Mouse (Mus musculus) heart, embryonic 12.5 days (tissue): ENCODE data around the gene Unc119. TPM values are rescaled to one million over a fixed set of nuclear protein-coding genes. Genes with fewer than 3 reads are reported as not detected.

Experiments used
- ATAC-seq: fragments of 200-750 bp; cut with Nextera tagmentation; 2 replicates; pipeline ENCODE4 v1.8.0; 2017; ENCODE audit warnings: moderate TSS enrichment, moderate library complexity; ENCODE audit not compliant: insufficient number of reproducible peaks, low FRiP score
- H3K27ac ChIP-seq: fragments of 300-500 bp; sonication (generic); 2 replicates; pipeline ENCODE4 v1.5.1; 2016; ENCODE audit warnings: mild to moderate bottlenecking, moderate library complexity; ENCODE audit not compliant: poor library complexity, severe bottlenecking
- H3K27me3 ChIP-seq: fragments of 300-500 bp; sonication (generic); replicated peaks from 2 replicates; pipeline ENCODE4 v1.6.1; 2016; ENCODE audit warnings: mild to moderate bottlenecking, moderate library complexity
- H3K36me3 ChIP-seq: fragments of 300-500 bp; sonication (generic); 2 replicates; pipeline ENCODE4 v1.6.1; 2016; ENCODE audit warnings: mild to moderate bottlenecking, moderate library complexity
- H3K4me1 ChIP-seq: fragments of 300-500 bp; sonication (generic); replicated peaks from 2 replicates; pipeline ENCODE4 v1.6.1; 2016; ENCODE audit warnings: mild to moderate bottlenecking
- H3K4me2 ChIP-seq: fragments of 300-500 bp; sonication (generic); 2 replicates; pipeline ENCODE4 v1.6.1; 2016; ENCODE audit warnings: mild to moderate bottlenecking, moderate library complexity
- H3K4me3 ChIP-seq: fragments of 300-500 bp; sonication (generic); 2 replicates; pipeline ENCODE4 v1.5.1; 2016; ENCODE audit warnings: mild to moderate bottlenecking
- H3K9ac ChIP-seq: fragments of 300-500 bp; sonication (generic); 2 replicates; pipeline ENCODE4 v1.6.1; 2016; ENCODE audit warnings: mild to moderate bottlenecking, moderate library complexity
- H3K9me3 ChIP-seq: fragments of 300-500 bp; sonication (generic); replicated peaks from 2 replicates; pipeline ENCODE4 v1.6.1; 2016; ENCODE audit warnings: mild to moderate bottlenecking, moderate library complexity
- WGBS: fragments of 180-500 bp; shearing (Covaris S2); methylation state at CpG from one replicate; pipeline ENCODE4 v1.1.7; 2016; 5-methylcytosine and 5-hydroxymethylcytosine counted together
- polyA plus RNA-seq: library from polyadenylated mRNA; unstranded; fragments of >200 nt; fragmentation: Nextera tagmentation; extraction: Ambion mirVana; gene quantifications from 2 replicates; pipeline ENCODE4 v1.2.1, GENCODE M21; 2016

Gene Unc119
- polyA plus RNA-seq, 1 experiment from 2014 or later = 45.6 TPM

DNA sequence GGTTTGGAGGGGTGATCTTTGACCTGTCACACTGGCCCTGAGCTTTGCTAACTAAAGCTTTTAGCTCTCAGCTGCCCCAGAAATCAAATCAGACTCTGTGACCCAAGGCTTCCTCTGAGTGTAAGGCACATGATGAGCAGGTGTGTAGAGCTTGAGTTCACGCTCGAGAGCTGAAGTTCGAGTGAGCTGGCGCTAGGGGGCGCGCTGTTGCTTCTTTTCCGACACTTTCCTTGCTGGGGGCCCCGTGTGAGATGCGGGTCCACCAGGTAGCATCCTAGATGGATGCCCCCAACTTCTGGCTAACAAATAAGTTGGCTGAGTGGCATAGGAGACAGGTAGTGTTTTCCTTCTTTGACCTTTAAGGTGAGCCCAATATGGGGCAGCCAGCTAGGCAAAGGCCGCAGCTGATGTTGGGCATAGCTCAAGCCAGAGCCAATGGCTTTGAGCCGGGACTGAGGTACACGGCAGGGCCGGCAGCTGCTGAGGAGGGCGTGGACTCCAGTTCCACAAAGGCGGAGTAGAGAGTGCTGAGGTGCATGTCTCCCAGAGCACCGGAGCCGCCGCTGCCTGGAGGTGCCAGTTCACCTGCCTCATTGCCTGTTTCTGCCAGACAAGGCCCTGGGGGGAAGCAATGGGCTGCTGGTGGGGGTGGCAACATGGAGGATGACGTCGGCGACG is 15.2 kb downstream of the Unc119 start:
- Histone ChIP-seq H3K9me3 (no peaks in the 10 kb centered on the region), H3K4me2 (no peak overlapping the region), H3K4me1 (no peaks in the 10 kb centered on the region), H3K4me3 (no peak overlapping the region), H3K27me3 (peaks cover 32% of the 10 kb centered on the region), H3K27ac (no peak overlapping the region), H3K36me3 (no peaks in the 10 kb centered on the region), H3K9ac (no peak overlapping the region)
- WGBS = 16% methylated on average over 22 of the region's 22 CpGs
- ATAC-seq = no peak

DNA sequence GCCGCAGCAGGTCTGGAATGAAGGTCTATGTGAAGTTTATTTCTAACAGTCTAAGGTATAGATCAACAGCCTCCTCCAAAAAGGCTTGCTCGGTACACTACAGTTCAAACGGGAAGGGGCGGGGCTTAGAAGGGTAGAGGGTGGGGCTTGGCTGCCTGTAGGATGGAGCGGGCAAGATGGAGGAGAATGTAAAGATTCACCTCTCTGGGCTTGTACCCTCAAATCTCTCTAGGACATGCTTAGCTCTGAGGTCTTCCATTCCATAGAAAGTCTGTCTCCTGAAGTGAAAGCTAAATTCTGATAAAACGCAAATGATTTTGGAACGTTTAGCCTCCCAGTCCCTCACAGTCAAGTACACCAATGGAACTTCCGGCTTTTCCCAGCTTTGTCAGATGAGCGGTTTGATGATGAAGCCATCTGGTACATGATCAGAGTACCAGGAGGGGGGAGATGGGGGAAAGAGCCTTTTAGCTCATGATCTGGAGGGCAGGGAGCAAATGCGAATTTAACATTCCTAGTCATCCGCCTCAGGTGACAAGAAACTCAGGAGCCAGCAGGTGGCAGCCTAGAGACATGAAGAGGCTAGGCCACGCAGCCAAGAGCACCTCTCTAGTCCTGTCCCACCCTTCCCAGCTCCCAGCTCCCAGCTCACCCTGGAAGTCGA is 17.0 kb downstream of the Unc119 start:
- Histone ChIP-seq H3K36me3 (no peaks in the 10 kb centered on the region), H3K27ac (no peak overlapping the region), H3K4me3 (peak overlapping the region; percentile 37), H3K9ac (no peak overlapping the region), H3K4me1 (no peaks in the 10 kb centered on the region), H3K27me3 (peaks cover 37% of the 10 kb centered on the region), H3K4me2 (peak overlapping the region; percentile 67), H3K9me3 (no peaks in the 10 kb centered on the region)
- WGBS = 8% methylated on average over 13 of the region's 13 CpGs
- peak; percentile 67 for ATAC-seq

DNA sequence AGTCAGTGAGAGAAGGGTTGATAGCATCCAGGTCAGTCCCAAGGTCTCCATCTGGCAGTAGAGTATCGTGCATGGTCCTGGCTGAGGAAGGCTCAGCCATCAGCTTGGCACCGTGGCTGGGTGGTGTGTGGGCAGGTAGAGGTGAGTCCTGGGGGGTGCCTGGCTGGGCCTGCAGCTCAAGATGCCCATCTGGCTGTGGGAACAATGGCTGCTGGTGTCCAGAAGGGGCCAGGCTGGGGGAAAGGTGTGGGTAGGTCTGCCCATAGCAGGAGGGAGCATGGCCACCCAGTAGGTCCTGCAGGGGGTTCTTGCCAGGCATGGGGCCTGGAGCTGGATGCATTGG is 17.5 kb downstream of the Unc119 start:
- no peak overlapping the region for H3K27ac ChIP-seq
- no peaks in the 10 kb centered on the region for H3K36me3 ChIP-seq
- 60% methylated on average over 2 of the region's 2 CpGs for WGBS
- no peaks in the 10 kb centered on the region for H3K4me1 ChIP-seq
- peaks cover 37% of the 10 kb centered on the region for H3K27me3 ChIP-seq
- ATAC-seq = peak; percentile 8; the same call in 1 of the 2 replicates
- no peak overlapping the region for H3K4me3 ChIP-seq
- no peaks in the 10 kb centered on the region for H3K9me3 ChIP-seq
- no peak overlapping the region for H3K4me2 ChIP-seq
- H3K9ac ChIP-seq = no peak overlapping the region

DNA sequence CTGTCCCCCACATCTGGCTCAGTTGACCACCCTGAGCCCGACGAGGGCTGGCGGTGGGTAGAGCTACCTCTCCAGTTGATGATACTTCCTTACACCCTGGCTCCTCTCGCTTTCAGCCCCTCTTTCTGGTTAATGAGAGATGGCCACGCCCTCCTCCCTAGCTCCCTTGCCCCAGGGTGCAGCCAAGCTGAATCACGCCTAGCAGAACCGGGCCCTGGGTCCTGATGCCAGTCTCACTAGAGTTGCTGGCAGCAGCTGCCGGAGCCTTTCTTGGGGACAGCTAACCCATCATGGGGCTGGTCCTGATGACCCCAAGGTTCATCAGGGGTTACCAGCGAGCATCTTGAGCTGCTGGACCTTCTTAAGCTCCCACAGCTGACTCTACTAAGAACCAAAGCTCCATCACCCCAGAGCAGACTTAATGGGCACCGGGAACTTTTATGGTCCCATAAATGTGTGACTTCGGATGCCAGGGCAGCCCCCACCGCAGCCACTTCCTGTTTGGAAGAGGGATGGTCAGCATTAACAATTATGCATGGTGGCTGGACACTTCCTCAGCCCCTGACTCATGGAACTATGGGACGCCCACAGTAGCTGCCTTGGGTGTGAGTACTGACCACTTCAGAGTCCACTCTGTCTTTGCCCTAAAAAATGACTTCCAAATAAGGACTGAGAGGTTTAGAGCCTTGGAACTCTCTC is 20.2 kb downstream of the Unc119 start:
- Histone ChIP-seq H3K4me1 (no peaks in the 10 kb centered on the region), H3K36me3 (no peaks in the 10 kb centered on the region), H3K27ac (no peak overlapping the region), H3K4me3 (no peak overlapping the region), H3K27me3 (peaks cover 35% of the 10 kb centered on the region), H3K9me3 (no peaks in the 10 kb centered on the region), H3K4me2 (no peak overlapping the region), H3K9ac (no peak overlapping the region)
- no peak for ATAC-seq
- 75% methylated on average over 13 of the region's 13 CpGs for WGBS

DNA sequence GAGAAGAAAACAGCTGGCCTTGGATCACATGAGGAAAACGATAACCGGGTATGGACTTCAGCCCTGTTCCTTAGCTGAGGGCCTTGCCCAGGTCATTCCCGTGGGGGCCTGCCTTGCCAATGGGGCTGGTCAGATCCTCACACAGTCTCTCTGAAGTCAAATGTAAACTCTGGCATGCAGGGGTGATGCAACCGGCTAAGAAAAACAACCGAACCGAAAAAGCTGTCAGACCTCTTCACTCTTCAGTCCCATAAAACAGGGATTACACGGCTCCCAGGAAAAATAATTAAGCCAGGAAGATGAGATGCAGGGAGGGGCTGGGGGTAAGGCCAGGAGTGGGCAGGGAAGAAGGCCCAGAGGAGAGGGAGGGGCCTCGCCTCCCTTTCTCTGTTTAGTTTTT is 20.8 kb downstream of the Unc119 start:
- Histone ChIP-seq H3K4me1 (no peaks in the 10 kb centered on the region), H3K4me3 (no peak overlapping the region), H3K27me3 (peaks cover 30% of the 10 kb centered on the region; the same call in 1 of the 2 replicates), H3K27ac (no peak overlapping the region), H3K36me3 (no peaks in the 10 kb centered on the region), H3K4me2 (no peak overlapping the region), H3K9ac (no peak overlapping the region), H3K9me3 (no peaks in the 10 kb centered on the region)
- 53% methylated on average over 8 of the region's 8 CpGs for WGBS
- no peak for ATAC-seq

DNA sequence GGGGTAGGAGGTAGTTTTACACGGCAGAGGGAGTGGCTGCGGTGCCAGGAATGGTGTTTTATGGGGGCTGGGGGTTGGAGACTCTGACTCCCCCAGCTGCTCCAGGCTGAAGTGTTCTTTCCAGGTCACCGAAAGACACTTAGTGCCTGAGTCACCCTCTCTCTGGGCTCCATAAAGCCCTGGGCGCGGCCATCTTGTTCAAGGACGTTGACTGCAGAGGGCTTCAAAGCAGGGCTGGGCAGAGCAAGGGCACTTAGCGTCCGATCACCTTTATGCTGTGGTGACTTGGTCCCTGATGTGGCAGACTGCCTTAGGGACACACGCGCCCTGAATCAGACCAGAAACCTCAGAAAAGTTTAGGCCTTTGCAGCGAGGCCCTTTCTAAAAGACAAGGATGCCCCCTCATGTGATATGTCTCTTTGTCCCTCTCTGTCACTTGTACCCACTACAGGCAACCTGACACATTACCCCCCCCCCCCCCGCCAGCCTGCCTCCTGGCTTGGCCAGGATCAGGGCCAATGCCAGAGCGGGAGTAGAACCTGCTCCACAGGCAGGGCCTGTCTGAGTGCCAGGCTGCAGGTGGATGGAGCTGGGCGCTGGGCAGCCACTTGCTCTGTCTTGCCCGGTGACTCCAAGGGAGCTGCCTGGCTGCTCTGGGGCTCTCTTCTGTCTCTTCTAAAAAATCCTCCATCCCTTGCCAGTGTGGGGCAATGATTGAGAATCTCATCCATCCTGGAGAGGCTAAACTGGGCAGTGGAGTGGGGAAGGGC is 24.4 kb downstream of the Unc119 start:
- Histone ChIP-seq H3K36me3 (no peaks in the 10 kb centered on the region), H3K9me3 (no peaks in the 10 kb centered on the region), H3K27me3 (0 out of 2 replicates have a peak, but pooled peaks cover 20% of the 10 kb centered on the region), H3K4me2 (no peak overlapping the region), H3K4me3 (no peak overlapping the region), H3K27ac (no peak overlapping the region), H3K4me1 (no peaks in the 10 kb centered on the region), H3K9ac (no peak overlapping the region)
- no peak for ATAC-seq
- 86% methylated on average over 15 of the region's 15 CpGs for WGBS

DNA sequence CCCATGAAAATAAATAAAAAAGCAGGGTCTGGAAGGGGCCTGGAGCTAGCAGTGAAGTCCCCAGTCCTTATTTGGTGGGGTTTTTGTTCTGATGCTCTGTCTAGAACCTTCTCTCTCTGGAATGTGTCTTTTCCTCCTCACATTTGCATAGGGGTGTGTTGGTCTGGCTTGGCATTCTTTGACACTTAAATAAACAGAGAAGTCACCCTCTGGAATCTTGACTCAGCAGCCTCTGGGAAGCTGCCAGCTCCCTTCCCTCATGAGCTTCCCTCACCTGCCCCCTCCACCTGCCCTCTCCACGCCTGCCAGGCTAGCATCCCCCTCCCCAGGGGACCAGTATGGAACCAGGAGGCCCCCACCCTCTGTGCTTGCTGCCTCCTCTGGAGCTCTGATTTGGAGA is 27.1 kb downstream of the Unc119 start:
- no peaks in the 10 kb centered on the region for H3K36me3 ChIP-seq
- ATAC-seq = no peak
- H3K9me3 ChIP-seq = no peaks in the 10 kb centered on the region
- 0 out of 2 replicates have a peak, but pooled peaks cover 8% of the 10 kb centered on the region for H3K27me3 ChIP-seq
- no peak overlapping the region for H3K4me3 ChIP-seq
- H3K4me2 ChIP-seq = no peak overlapping the region
- H3K27ac ChIP-seq = no peak overlapping the region
- 50% methylated on average over 1 of the region's 1 CpGs for WGBS
- H3K9ac ChIP-seq = no peak overlapping the region
- H3K4me1 ChIP-seq = no peaks in the 10 kb centered on the region

DNA sequence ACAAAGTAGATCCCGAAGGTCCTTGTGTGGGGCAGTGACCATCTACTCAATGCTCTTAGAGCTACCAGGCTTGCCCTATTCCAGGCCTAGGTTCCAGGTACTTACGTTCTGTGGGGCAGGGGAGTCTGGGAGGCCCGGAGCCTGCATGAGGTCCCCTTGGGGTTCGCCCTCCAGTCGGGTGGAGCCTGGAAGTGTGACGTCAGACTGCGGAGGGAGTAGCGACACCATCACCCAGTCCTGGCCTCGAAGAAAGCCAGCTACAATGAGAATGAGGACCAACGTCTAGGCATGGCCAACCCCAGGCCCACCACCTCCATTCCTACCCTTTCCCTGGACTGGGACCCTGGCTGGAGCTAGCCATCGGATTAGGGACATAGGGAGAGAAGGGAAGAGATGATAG is 28.4 kb downstream of the Unc119 start:
- 84% methylated on average over 11 of the region's 11 CpGs for WGBS
- no peak for ATAC-seq

DNA sequence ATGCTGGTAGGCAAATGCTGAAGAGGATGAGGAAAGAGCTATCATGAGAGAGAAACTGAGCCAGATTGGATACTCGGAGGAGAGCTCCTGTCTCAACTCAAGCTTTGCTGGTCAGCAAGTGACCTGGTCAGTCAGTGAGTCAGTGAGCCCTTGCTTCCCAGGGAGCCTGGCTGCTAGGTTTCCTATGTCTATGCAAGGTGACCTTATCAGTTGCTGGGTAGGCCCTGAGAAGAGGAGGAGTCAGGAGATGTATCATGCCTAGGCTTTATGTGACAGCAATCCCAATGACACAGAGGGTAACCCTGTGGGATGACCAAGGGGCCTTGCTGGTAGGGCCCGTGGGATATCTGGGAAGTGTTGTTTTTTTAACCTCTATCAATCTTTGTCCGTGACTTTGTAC is 28.9 kb downstream of the Unc119 start:
- H3K4me2 ChIP-seq = no peak overlapping the region
- no peak overlapping the region for H3K9ac ChIP-seq
- no peaks in the 10 kb centered on the region for H3K36me3 ChIP-seq
- H3K27me3 ChIP-seq = peaks cover 7% of the 10 kb centered on the region; the same call in 1 of the 2 replicates
- 63% methylated on average over 3 of the region's 3 CpGs for WGBS
- no peak overlapping the region for H3K4me3 ChIP-seq
- no peak overlapping the region for H3K27ac ChIP-seq
- no peak for ATAC-seq
- no peaks in the 10 kb centered on the region for H3K9me3 ChIP-seq
- no peaks in the 10 kb centered on the region for H3K4me1 ChIP-seq

More for the DNA sequence above, 28.4 kb downstream of the Unc119 start:
- Histone ChIP-seq H3K27me3 (0 out of 2 replicates have a peak, but pooled peaks cover 5% of the 10 kb centered on the region), H3K27ac (no peak overlapping the region), H3K4me2 (no peak overlapping the region), H3K9me3 (no peaks in the 10 kb centered on the region), H3K4me3 (no peak overlapping the region), H3K36me3 (no peaks in the 10 kb centered on the region), H3K9ac (no peak overlapping the region), H3K4me1 (no peaks in the 10 kb centered on the region)

DNA sequence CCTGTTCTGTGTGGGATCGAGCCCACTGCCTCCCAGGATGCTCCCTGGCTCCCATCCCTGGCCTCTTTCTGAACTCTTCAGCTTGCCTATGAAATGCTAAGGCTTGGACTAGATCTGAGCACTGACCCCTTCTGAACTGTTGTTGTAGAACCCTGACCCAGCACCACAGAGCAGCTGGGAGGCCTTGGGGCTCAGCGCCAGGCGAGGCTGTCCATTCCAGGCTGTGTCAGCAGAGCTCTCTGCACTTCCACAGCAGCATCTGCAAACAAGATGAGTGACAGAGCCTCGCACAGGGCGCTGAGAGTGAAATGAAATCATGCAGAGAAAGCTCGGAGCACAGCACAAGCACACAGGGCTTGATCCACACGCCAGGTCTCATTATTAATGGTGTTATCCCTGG is 29.3 kb downstream of the Unc119 start:
- H3K9ac ChIP-seq = 0 out of 2 replicates have a peak overlapping the region, but pooled peaks have one; percentile 12
- H3K4me1 ChIP-seq = no peaks in the 10 kb centered on the region
- WGBS = 57% methylated on average over 7 of the region's 7 CpGs
- no peak for ATAC-seq
- no peak overlapping the region for H3K4me2 ChIP-seq
- no peaks in the 10 kb centered on the region for H3K9me3 ChIP-seq
- H3K27ac ChIP-seq = no peak overlapping the region
- H3K36me3 ChIP-seq = no peaks in the 10 kb centered on the region
- H3K4me3 ChIP-seq = no peak overlapping the region
- peaks cover 11% of the 10 kb centered on the region for H3K27me3 ChIP-seq

DNA sequence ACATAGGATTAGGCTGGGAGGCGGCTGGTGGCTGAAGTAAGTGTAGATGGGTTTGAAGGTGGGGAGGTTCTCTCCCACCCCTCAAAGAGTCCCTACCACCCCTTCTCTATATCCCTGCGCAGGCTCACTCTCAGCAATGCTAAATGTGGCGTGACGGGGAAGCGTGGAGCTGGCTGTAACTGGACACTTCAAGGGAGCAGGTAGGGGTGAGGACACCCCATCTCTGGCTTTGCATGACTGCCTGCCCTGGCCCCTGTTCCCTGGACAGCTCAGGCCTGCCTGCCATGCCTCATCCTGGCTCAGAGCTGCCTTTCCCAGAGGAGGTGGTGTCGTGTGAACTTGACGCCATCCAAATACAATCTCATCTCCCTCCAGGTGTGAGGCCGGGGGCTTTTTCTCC is 30.9 kb downstream of the Unc119 start:
- Histone ChIP-seq H3K27me3 (peaks cover 19% of the 10 kb centered on the region), H3K36me3 (no peaks in the 10 kb centered on the region), H3K9me3 (no peaks in the 10 kb centered on the region), H3K27ac (no peak overlapping the region), H3K9ac (no peak overlapping the region), H3K4me3 (no peak overlapping the region), H3K4me1 (no peaks in the 10 kb centered on the region), H3K4me2 (no peak overlapping the region)
- ATAC-seq = no peak
- WGBS = 69% methylated on average over 8 of the region's 8 CpGs
